ENCODE assay signal across 8 mouse cellular contexts in the genomic region with DNA sequence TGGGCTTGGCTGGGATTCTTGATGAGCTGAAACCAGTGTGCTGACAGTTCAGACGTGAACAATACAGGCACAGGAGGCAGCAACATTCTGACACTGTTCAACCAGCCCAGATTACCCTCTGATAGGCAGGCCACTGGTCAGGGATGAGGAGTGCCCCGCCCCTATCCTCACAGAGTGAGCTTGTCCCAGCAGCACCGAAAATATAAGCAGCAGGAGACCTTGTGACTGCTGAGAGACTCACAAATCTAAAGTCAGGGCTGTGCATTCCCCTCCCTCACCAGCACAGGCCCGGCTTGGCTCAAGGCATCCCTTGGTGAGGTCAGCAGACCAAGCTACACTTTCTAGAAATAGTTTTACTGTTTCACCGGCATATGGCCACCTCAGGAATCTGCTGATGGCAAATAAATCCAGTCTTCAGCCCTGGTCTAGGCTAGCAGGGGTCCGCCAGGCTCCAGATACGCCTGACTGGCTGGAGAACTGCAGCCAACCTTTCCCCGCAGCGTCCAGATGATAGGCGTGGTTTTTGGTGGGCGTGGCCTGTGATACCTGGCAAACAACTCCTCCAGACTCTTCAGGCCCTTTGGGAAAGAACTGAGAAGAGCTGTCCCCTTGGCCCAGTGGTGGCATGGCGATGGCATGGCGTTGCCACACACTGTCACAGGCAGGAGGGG.
DNase-seq lines count a peak whose midpoint lies in the region; ATAC-seq and TF ChIP-seq lines count a peak whose summit lies in the region.

No protein-coding gene starts in this region.

- H3K9me3 ChIP-seq in heart, embryonic 13.5 days = no peaks in the 10 kb centered on the region
- no peaks in the 10 kb centered on the region for H3K9me3 ChIP-seq in kidney, embryonic 14.5 days (ENCODE audit: control insufficient read depth, low read length)
- no peaks in the 10 kb centered on the region for H3K9me3 ChIP-seq in midbrain, postnatal 0 days (ENCODE audit: low read length)

- H3K27me3 ChIP-seq in heart, embryonic 13.5 days (replicated peaks) = peaks cover 4% of the 10 kb centered on the region
- no peaks in the 10 kb centered on the region for H3K27me3 ChIP-seq in heart, adult 2 months (ENCODE audit: control insufficient read depth, insufficient read depth, low read length)
- no peaks in the 10 kb centered on the region for H3K27me3 ChIP-seq in kidney, embryonic 14.5 days (ENCODE audit: control insufficient read depth, insufficient read depth, low read length)
- no peaks in the 10 kb centered on the region for H3K27me3 ChIP-seq in midbrain, postnatal 0 days (ENCODE audit: insufficient read depth, low read length)

- no peak for DNase-seq in heart, adult 2 months
- peak; percentile 46 for DNase-seq in embryo, embryonic 11 days
- DNase-seq in midbrain, postnatal 0 days (ENCODE audit: low spot score) = no peak
- DNase-seq in B cell, adult 2 months = no peak
- no peak for DNase-seq in natural killer cell, adult 2 months (ENCODE audit: low spot score in 2 of 2)
- DNase-seq in gastrocnemius, postnatal 14 days = no peak

- peak; percentile 12; the same call in 1 of the 2 replicates for ATAC-seq in heart, embryonic 13.5 days (ENCODE audit: extremely low read depth, insufficient number of reproducible peaks, low FRiP score, low TSS enrichment)
- peak; percentile 80 for ATAC-seq in kidney, embryonic 14.5 days (ENCODE audit: low FRiP score, low TSS enrichment)
- 0 out of 2 replicates have a peak, but pooled peaks have one; percentile 21 for ATAC-seq in midbrain, postnatal 0 days (ENCODE audit: low FRiP score)

- peak overlapping the region; percentile 16; the same call in 1 of the 2 replicates for H3K4me2 ChIP-seq in heart, embryonic 13.5 days
- H3K4me2 ChIP-seq in kidney, embryonic 14.5 days (replicated peaks; ENCODE audit: low read depth, low read length) = peak overlapping the region; percentile 25
- H3K4me2 ChIP-seq in midbrain, postnatal 0 days (ENCODE audit: low read depth, low read length, poor library complexity, severe bottlenecking) = no peak overlapping the region

- peaks cover 48% of the 10 kb centered on the region for H3K4me1 ChIP-seq in heart, embryonic 13.5 days
- H3K4me1 ChIP-seq in heart, adult 2 months (ENCODE audit: control insufficient read depth, insufficient read depth, low read length) = peaks cover 3% of the 10 kb centered on the region; the same call in 1 of the 2 replicates
- H3K4me1 ChIP-seq in kidney, embryonic 14.5 days (ENCODE audit: control insufficient read depth, insufficient read depth, low read length) = peaks cover 33% of the 10 kb centered on the region
- no peaks in the 10 kb centered on the region for H3K4me1 ChIP-seq in midbrain, postnatal 0 days (ENCODE audit: insufficient read depth, low read length)

- no peak for TF ChIP-seq POLR2A in heart, adult 2 months (IDR thresholded peaks at IDR 0.05; ENCODE audit: insufficient read depth, low read depth, low read length)

- no peak for TF ChIP-seq EP300 in heart, adult 2 months (IDR thresholded peaks at IDR 0.05; ENCODE audit: insufficient read depth, low read depth, low read length)

- no peaks in the 10 kb centered on the region for H3K36me3 ChIP-seq in heart, embryonic 13.5 days
- no peaks in the 10 kb centered on the region for H3K36me3 ChIP-seq in heart, adult 2 months (ENCODE audit: control insufficient read depth, insufficient read depth, low read length)
- no peaks in the 10 kb centered on the region for H3K36me3 ChIP-seq in kidney, embryonic 14.5 days (ENCODE audit: control insufficient read depth, insufficient read depth, low read length)
- H3K36me3 ChIP-seq in midbrain, postnatal 0 days (ENCODE audit: insufficient read depth, low read length) = no peaks in the 10 kb centered on the region

- no peak overlapping the region for H3K4me3 ChIP-seq in heart, embryonic 13.5 days
- no peak overlapping the region for H3K4me3 ChIP-seq in heart, adult 2 months
- no peak overlapping the region for H3K4me3 ChIP-seq in kidney, embryonic 14.5 days (ENCODE audit: low read length)
- H3K4me3 ChIP-seq in midbrain, postnatal 0 days (ENCODE audit: low read depth, low read length) = no peak overlapping the region

- intact Hi-C loops in heart, adult 2 months (cut with DNase I) = no loop called here
- intact Hi-C loops in gastrocnemius, postnatal 14 days (cut with DNase I; ENCODE audit: low total_unique reads) = no loop called here

- H3K27ac ChIP-seq in heart, embryonic 13.5 days (replicated peaks) = peak overlapping the region; percentile 60
- H3K27ac ChIP-seq in heart, adult 2 months = no peak overlapping the region
- H3K27ac ChIP-seq in kidney, embryonic 14.5 days (ENCODE audit: low read depth, low read length) = peak overlapping the region; percentile 80
- H3K27ac ChIP-seq in midbrain, postnatal 0 days (ENCODE audit: low read depth, low read length) = no peak overlapping the region

- TF ChIP-seq CTCF in heart, adult 2 months (IDR thresholded peaks at IDR 0.05) = no peak
- no peak for TF ChIP-seq CTCF in midbrain, postnatal 0 days (IDR thresholded peaks at IDR 0.05)

- H3K79me2 ChIP-seq in heart, adult 2 months (replicated peaks; ENCODE audit: control insufficient read depth, insufficient read depth, low read length) = no peaks in the 10 kb centered on the region

- H3K9ac ChIP-seq in heart, embryonic 13.5 days = no peak overlapping the region
- no peak overlapping the region for H3K9ac ChIP-seq in heart, adult 2 months (ENCODE audit: low read depth, low read length)
- no peak overlapping the region for H3K9ac ChIP-seq in kidney, embryonic 14.5 days (ENCODE audit: low read depth, low read length)
- H3K9ac ChIP-seq in midbrain, postnatal 0 days (replicated peaks; ENCODE audit: low read length, poor library complexity, severe bottlenecking) = no peak overlapping the region

- WGBS in heart, embryonic 13.5 days = 15% methylated on average over 13 of the region's 13 CpGs
- 21% methylated on average over 13 of the region's 13 CpGs for WGBS in heart, adult 2 months
- WGBS in kidney, embryonic 14.5 days = 11% methylated on average over 13 of the region's 13 CpGs
- 22% methylated on average over 13 of the region's 13 CpGs for WGBS in midbrain, postnatal 0 days

Comparison
In these comparisons a context has a peak if more than half of its experiments do, and no peak if none do; other contexts are left out.
1. H3K27ac ChIP-seq: peak in heart, embryonic 13.5 days (single experiment) and kidney, embryonic 14.5 days (single experiment); none in heart, adult 2 months (single experiment) and midbrain, postnatal 0 days (single experiment).
2. ATAC-seq: peak in every context shown above with its lines; median percentile 80 in kidney, embryonic 14.5 days; 21 in midbrain, postnatal 0 days; 12 in heart, embryonic 13.5 days.